Mouse (Mus musculus) layer of hippocampus, postnatal 14 days (tissue): ENCODE results near the gene Plcg1. TPM values are rescaled to one million over a fixed set of nuclear protein-coding genes. Genes with fewer than 3 reads are reported as not detected.
A peak's percentile ranks its signal among the peaks of the same experiment; 100 is the strongest.

ENCODE experiments used
- DNase-seq, 2 experiments: peaks; one replicate each; pipeline ENCODE4 v3.0.0; 2021 to 2022; ENCODE audit warnings: low spot score in 2 of 2, mixed read lengths in 1 of 2
- long read RNA-seq, 2 experiments: library from polyadenylated mRNA; stranded (forward); transcript quantifications; one replicate each; pipeline ENCODE4 v2.0.0; 2021
- total RNA-seq, 2 experiments: library from RNA; stranded (reverse); gene quantifications; 2 replicates each; pipeline ENCODE4 v1.2.3; 2021

Gene Plcg1
- total RNA-seq, result 100 to 1,000 TPM; 109 to 114 TPM
- long read RNA-seq, experiment 1, full-length matches to known transcripts, result 1 of 77 reads
- long read RNA-seq, experiment 1, partial matches to known transcripts, result 40 of 77 reads
- long read RNA-seq, experiment 1, other reads (novel, unspliced or antisense), result 36 of 77 reads
- long read RNA-seq, experiment 2, partial matches to known transcripts, result 31 of 69 reads
- long read RNA-seq, experiment 2, other reads (novel, unspliced or antisense), result 38 of 69 reads

DNA sequence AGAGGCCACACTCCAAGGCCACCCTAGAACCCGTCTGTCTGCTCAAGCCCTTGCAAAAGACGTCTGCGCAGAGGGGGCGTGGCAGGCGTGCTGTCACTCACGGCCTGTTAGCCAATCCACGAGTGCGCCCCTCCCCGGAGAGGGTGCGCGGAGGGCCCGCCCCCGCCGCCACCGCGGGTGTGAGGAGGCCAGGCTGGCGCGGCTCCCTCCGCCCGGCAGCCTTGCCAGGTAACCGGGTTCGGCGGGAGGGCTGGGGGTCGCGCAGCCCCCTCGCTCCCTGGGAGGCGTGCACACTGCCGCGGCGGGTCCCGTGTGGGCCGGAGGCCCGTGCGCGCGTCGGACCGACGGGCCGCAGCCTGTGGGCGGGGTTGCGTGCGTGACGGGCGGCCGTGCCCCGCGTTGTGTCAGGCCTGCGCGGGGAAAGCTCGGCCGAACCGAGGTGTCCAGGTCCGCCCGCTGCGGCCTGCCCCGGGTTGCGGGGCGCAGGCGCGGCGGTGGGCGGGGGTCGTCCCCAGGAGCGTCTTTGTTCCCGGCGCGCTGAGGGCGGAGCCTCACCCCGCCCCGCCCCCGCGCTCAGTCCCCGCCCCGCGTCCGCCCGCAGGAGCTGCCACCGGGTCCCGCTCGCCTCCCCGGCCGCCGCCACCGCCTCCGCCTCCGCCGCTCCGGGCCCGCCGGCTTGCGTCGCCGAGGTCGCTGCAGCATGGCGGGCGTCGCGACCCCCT lies at the start of gene Plcg1:
TSS of gene Plcg1 (plus strand) at position 184 of the 722 bp plus-strand sequence.
- DNase-seq, result peak; percentile 91 to 95

DNA sequence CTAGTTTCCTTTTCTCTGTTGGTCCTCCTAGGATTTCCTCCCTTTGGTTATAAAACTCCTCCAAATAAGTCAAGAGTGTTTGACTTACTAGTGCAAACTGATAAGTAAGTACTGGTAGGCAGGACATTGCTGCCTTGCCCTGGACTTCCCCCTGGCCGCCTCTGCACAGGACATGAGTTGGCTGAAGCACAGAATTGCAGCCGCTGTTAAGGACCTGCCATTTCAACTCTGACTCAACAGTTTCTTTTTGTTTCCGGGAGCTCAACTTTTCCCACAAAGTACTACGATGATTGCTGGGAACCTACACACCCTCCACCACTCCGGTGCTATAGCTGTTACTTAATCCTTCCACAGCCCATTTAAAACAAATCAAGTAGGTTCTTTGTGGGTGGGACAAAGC lies 30.8 kb upstream of the Plcg1 start:
- no peak for DNase-seq

DNA sequence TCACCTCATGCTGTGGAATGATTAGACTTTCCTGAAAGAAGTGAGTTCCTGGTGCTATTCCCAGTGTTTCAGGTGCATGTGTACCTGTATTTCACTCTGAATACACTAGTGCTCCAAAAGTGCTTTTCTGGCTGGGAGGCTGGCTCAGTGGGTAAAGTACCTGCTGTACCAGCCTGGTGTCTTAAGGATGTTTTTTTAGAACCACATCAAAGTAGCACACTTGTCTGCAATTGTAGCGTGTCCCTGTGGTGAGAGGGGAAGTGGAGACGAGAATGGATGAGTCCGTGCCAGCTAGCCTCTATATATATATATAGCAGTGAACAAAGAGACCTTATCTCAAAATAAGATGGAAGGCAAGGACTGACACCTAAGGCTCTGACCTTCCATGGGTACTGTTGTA lies 29.5 kb upstream of the Plcg1 start:
- DNase-seq, result no peak

DNA sequence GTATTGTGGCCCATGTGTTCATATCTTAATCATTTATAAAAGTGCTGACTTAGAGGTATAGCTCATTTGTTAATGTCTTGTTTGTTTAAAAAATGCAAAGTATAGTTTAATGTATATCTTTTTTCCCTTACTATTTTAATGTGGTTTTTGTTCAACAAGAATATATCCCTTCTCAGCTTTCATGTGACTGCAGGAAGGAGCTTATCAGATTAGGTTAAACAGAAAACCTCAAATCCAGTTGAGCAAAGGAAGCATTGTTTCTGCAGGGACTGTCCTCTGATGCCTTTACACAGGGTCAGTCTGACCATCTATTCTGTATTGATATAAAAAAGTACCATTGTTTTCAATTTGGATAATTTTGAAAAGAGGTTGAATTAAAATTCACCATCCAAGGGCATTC lies 28.3 kb upstream of the Plcg1 start:
- DNase-seq, result no peak

DNA sequence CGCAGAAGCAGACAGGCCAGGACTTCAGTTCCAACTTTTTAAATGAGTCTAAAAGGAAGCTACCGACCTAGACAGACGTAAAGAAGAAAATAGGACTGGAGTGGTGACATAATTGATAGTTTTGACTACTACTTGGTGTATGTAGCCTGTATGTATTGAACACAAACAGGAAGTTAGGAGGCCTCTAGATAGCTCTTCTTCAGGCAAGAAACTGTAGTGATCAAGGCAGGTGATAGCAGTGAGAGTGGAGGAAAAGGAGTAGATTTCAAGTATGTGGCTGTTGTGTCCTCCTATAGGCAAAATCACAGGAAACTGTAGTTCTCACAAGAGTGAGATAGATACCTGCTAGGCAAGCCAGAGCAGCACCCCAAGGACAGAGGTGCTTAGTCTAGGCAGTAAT lies 23.4 kb upstream of the Plcg1 start:
- DNase-seq, result no peak

DNA sequence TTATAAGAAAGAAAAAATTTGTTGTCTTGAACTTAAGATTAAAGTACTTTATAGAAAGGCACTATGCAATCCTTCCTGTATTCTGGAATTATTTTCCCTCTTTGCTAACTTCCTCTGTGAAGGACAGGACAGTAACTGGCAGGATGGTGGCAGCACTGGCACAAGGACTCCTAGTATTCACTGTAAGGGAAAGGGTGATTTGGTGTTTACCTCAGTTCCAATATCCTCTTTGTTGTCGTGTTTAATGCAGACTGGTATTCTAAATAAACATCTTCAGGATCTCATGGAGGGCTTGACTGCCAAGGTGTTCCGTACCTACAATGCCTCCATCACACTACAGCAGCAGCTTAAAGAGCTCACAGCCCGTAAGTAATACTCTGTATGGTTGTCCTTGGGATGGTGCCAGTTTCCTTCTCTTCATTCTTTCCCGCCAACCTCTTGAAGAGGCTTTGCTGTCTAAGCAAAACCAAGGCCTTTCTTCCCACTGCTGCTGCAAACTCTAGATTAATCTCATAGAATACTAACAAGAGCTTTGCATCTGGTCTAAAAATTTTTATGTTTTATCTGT lies 15.6 kb upstream of the Plcg1 start:
- no peak for DNase-seq

DNA sequence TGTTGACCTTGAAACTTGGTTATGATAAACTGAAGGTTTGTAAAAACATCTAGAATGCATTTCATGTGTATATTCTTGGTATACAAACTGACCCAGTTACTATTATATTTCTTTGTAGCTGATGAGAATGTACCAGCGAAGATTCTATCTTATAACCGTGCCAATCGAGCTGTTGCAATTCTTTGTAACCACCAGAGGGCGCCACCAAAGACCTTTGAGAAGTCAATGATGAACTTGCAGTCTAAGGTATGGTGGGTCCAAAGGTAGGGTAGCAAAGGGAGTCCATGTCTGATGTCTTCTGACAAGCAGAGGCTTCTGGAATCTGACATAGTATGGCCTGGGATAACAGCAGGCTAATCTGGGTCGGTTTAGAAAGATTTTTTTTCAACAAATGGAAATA lies 13.8 kb upstream of the Plcg1 start:
- no peak for DNase-seq

DNA sequence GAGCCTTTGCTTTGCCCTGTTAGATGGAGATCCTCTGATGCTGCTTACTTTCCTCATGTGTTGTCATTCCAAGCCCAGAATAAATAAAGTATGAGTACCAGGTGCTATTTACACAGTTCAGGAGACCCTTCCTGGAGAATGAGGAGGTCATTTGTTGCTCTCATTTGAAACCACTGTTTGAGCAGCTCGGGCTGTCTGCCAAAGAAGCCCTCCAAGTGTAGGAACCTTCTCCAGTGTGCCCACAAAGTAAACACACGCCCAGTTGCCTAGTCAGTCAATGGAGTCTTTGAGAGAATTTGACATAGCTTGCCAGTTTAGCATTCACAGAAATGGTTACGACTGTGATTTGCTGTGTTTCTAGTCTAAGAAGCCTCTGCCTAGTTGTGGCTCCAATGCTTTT lies 12.3 kb upstream of the Plcg1 start:
- DNase-seq, result no peak

DNA sequence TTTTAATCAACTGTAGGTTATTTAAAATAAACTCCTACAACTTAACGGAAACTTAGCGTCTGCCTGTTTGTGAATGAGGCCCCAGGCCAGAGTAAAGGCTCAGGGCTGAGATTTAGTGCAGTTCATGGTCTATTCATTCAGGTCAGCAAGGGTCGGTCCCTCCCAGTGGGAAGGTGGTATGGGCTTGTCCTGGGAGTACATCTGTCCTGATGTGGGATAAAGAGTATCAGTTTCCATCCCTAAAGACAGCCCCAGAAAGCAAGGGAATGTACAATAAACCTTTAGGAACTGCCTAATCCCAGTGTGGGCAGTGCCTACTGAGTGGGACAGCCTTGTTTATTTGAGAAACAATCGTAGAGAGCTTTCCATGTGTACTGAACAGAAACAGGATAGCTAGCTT lies 8.4 kb upstream of the Plcg1 start:
- no peak for DNase-seq

DNA sequence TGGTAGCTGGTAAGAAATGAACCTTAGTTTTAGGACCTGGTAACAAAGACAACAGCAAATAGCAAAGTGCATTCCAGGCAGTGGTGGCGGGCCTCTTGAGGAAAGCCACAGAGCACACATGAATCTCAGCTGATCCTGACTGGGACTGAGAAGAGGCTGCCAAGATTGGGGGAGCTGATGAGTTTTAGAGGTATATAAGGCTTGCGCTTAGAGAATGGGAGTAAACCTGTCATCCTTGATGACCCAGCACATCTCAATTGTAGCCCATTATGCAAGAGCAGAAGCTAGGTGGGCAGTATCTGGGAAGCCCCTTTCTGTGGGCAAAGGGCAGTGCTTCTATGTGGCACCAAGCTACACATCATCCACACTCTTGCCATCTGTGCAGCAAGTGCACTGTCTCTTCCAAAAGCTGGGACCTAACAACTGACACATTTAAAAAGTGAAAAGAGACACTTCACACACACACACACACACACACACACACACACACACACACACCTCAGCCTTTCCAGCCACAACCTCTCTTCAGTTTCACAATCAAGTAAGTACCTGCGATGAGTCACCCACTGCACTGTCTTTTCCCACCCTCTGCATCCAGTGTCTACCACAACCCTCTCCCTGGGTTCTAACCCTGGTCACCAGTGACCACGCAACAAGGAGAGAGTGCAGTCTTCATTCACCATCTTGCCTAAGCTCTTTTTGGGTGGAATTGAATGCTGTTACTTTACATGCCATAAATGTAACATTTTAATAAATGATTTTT lies 7.3 kb upstream of the Plcg1 start:
- DNase-seq, result no peak

DNA sequence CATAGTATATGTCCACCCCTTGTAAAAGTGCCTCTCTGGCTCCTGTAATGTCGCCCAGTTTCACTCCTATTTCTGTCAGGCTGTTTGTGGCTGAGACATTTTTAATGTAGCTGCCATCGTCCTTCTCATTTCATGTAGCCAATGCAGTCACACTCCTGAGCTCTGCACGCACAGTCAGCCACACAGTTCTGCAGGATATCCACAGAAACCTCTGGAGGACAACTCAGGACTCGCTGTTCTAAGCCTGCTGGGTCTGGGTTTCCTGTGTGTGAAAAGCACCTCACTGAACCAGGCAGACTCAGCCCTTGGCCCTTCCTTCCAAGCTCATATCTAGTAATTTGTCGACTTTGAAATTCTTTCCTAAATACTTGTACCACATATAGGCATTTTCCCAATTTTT lies 6.6 kb upstream of the Plcg1 start:
- no peak for DNase-seq

DNA sequence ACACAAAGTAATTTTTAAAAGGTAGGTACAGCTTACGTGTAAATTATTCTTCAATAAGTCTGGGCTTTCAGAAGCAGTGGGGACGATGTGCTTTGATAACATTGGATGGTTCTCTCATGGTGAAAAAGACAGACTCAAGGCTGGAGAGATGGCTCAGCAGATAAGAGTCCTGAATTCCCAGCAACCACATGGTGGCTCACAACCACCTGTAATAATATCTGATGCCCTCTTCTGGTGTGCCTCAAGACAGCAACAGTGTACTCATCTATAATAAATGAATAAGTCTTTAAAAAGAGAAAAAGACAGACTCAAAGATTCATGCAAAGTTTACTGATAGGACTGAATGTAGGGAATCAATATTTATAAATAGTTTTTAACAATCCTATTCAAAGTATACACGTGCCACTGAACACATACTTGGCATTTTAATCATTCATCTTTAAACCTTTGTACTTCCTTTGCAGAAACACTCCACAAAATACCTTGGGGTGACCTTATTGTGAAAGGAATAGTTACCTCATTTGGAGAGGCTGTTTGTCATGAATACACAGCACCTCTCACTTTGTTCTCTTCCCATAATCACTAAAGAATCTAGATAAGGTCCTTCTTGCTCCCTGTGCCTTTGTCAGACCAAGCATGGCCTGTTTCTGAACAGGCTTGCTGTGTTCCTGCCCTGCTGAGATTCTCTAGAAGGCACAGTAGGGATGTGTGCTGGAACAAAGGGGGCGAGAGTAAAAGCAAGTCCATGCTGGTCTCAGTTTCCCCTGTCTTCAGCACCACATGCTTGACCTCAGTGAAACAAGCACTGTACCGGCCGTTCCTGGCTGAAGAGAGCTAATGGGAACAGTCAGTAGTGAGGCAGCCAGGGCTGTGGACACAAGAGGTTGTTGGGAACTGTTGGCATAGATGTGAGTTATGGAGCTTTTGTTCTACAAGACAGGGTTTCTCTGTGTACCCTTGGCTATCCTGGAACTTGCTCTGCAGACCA lies 4.9 kb upstream of the Plcg1 start:
- DNase-seq, result no peak

DNA sequence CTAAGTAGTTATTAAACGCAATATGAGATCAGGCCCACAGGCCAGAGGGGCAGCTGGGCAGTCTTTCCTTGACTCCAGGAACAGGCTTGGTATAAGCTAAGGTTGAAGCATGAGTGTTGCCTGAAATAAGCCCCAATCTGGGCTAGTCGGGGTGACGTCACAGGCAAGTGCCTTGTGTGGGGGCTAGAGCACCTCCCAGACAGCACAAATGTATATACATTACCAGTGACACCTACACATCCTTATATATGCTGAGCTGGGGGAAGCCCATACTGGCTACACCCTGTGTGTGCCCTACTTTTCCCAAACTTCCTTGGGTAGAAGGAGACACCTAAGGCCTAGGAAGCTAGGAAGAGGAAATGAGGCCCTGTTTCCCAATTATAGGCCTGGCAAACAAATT lies 2.1 kb upstream of the Plcg1 start:
- DNase-seq, result no peak

DNA sequence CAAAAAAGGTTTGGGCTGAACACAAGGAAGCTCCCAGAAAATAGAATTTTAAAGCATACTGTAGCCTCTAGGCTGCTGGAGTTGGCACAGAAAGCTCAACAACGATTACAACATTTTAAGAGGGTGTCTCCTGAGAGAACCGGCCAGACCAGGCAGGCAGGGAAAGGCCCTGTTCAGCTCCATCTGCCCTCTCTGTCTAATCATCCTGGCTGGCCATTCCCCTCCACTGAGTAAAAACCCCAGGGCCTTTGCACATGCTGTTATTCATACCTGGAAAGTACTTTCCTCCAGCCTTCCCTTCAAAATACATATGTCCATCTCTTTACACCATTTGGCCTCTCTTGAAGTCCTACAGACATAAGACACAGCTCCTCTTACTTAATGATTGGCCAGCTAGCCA lies 1.7 kb upstream of the Plcg1 start:
- DNase-seq, result no peak

DNA sequence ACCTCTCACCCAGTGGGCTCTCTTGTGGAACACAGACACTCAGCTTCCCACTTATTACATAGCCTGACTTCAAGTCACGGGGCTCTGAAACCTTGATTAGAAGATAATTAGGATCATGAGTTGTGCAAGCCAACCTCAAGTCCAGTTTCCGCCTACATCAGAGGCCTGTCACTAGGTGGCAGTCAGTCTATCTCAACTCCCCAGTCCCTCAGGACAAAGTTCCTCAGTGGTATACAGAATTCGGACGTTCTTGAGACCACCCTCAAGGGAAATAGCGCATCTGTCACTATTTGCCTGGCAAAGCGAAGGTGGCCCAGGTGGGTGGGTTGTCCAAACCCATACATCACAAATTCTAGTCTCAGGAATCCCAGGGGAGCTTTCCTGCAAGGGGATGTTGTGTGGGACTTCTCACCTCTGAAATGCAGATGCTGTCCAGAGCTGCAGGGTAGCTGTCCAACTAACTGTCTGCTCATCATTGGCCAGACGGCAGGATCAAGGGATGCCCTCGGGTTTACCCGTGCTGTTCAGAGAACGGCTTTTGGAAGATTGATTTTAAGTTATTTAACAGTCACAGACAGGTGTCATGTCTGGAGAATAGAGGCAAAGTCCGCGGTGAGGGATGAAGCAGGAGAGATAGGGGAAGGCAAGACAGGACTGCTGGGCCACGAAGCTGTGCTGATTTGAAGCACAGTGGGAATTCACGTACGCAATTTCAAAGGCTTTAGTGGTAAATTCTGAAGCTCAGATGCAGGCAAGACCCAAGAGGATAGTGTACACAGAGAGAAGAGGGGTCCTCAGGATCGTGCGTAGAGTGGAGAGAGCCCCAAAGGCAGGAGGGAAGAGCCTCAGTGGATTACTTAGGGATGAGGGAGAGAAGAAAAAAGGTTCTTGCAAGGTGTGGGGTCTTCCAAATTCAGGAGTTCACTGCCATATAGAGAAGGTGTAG lies 976 bp upstream of the Plcg1 start:
- DNase-seq, result no peak

DNA sequence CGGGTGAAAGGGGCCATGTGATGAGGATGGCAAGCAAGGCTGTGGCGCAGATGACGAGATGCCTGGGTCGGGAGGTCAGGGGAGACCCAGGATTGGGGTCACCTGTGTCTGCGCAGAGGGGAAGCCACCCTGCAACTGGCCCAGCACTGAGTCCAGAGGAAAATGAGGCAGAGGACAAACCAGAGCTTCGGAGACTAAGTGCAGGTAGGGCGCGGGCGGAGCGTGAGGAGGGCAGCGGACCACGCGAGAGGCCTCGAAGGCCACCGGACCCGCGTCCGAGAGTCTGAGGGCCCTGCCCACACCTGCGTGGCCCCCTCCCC lies 343 bp upstream of the Plcg1 start:
- no peak for DNase-seq

DNA sequence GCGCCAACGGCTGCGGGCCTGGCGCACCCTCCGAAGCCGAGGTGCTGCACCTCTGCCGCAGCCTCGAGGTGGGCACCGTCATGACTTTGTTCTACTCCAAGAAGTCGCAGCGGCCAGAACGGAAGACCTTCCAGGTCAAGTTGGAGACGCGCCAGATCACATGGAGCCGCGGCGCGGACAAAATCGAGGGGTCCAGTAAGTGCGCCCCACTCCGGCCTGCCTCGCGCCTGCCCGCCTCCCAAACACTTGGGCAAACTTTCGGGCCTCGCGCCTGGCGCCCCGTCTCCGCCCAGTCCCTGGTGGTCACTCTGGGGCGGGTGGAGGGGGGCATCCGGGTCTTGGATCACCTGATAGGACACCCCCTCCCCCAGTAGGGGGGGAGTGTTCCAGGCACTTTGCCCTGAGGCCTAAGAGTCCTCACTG lies 750 bp downstream of the Plcg1 start:
- DNase-seq, result peak; percentile 67 to 68

DNA sequence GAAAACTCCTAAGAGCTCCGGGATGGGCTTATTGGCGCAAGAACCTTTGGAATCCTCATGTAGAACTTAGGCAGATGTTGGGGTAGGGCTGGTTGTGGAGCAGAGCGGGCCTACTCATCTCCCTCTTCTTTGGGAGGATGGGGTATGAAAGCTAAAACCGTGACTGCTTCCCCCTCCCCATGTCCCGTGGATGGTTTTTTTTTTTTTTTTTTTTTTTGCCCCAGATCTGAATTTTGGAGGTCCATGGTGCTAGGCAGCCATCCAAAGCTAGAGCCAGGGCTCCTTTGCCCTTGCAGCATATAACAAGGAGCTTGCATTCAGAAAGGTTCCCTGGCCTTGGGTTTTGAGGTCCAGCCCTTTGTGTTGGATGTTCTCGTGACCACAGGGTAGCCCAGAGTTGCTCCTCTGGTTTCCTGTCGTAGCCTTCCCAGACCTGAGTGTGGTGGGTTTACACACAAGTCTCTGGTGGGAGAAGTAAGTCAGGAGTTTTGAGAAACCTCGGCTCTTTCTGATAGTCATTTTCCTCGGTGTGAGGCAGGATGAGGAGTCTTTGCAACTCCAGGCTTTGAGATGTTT lies 1.4 kb downstream of the Plcg1 start:
- DNase-seq, result no peak

DNA sequence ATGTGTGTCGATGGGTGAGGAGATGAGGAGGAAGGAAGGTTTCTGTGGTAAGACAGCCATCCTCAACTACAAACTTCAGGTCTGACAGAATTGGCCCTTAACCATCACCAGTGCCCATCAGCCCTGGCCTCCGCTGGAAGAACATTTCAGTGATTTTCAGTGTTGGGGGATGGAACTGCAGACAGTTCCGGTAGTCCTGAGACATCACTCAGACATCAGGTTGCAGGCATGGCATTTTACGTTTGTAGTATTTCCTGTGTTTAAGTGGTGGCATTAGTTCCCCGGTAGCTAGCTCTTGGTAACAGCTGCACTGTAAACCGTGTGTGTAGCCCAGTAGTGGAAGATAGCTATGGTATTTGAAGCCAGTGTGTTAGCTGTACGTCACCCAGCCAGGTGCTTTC lies 2.0 kb downstream of the Plcg1 start:
- DNase-seq, result no peak
